Mouse (Mus musculus): Measurements from ENCODE around the gene Phactr3.

DNA sequence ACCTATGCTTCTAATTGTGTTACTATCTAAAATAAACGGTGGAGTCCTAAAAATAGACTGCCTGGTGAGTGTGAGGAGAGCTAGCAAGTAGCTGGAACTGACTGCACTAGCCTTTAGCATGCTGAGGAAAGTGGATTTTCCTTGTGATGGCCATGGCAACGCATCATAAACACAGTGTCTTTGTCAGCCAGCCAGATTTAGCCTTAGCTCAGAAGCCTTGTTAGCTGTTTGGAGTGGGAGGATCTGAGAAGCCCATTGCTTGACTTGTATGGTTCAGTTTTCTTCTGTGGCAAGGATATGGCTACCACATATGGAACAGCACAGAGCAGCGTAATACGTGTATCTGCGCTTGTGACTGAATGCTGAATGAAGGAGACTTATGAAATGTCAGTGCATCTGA, 210.8 kb downstream of the Phactr3 start:
- TF ChIP-seq CTCF (conservative IDR thresholded peaks at IDR 0.05; ENCODE audit: low read length) (no peak), POU5F1 (IDR thresholded peaks at IDR 0.05; ENCODE audit: borderline replicate concordance, low read length) (no peak), NANOG (IDR thresholded peaks at IDR 0.05; ENCODE audit: borderline replicate concordance, low read length) (no peak)
